Mouse (Mus musculus) CH12.LX (cell line): Measurements from ENCODE around the gene Nkx2-5.

Source experiments
- CHD1 ChIP-seq: IDR thresholded peaks from 2 replicates; pipeline ENCODE4 v1.6.1; 2012; ENCODE audit warnings: low read depth, low read length, improper control_type of control experiment, inconsistent platforms
- CTCF ChIP-seq, 2 experiments: IDR thresholded peaks in 1 of 2; conservative IDR thresholded peaks in 1 of 2; 2 replicates each; pipeline ENCODE4 v1.5.1; 2011 to 2012; ENCODE audit warnings: low read depth in 2 of 2, low read length in 2 of 2, improper control_type of control experiment in 1 of 2, inconsistent platforms in 1 of 2, mild to moderate bottlenecking in 1 of 2, moderate library complexity in 1 of 2
- E2F4 ChIP-seq: IDR thresholded peaks from 2 replicates; pipeline ENCODE4 v1.6.1; 2011; ENCODE audit warnings: low read depth, low read length, improper control_type of control experiment; ENCODE audit not compliant: insufficient replicate concordance
- ELF1 ChIP-seq: IDR thresholded peaks from 2 replicates; pipeline ENCODE4 v1.6.1; 2014; ENCODE audit warnings: low read depth, mild to moderate bottlenecking, inconsistent platforms, low read length, improper control_type of control experiment
- MAX ChIP-seq: IDR thresholded peaks from 2 replicates; pipeline ENCODE4 v1.6.1; 2011; ENCODE audit warnings: low read length, improper control_type of control experiment
- NELFE ChIP-seq: IDR thresholded peaks from 2 replicates; pipeline ENCODE4 v1.6.1; 2011; ENCODE audit warnings: low read depth, low read length, improper control_type of control experiment
- NRF1 ChIP-seq: IDR thresholded peaks from 2 replicates; pipeline ENCODE4 v1.6.1; 2014; ENCODE audit warnings: low read depth, mild to moderate bottlenecking, inconsistent platforms, low read length, improper control_type of control experiment, moderate library complexity
- POLR2A ChIP-seq: IDR thresholded peaks from 2 replicates; pipeline ENCODE4 v1.6.1; 2011; ENCODE audit warnings: low read depth, mild to moderate bottlenecking, improper control_type of control experiment, low read length
- SMC3 ChIP-seq: IDR thresholded peaks from 2 replicates; pipeline ENCODE4 v1.6.1; 2011; ENCODE audit warnings: low read depth, low read length, improper control_type of control experiment
- USF1 ChIP-seq: IDR thresholded peaks from 2 replicates; pipeline ENCODE4 v1.6.1; 2014; ENCODE audit warnings: low read depth, mild to moderate bottlenecking, inconsistent platforms, low read length, improper control_type of control experiment
- USF2 ChIP-seq: conservative IDR thresholded peaks from 2 replicates; pipeline ENCODE4 v1.6.1; 2011; ENCODE audit warnings: low read depth, low read length, improper control_type of control experiment

DNA sequence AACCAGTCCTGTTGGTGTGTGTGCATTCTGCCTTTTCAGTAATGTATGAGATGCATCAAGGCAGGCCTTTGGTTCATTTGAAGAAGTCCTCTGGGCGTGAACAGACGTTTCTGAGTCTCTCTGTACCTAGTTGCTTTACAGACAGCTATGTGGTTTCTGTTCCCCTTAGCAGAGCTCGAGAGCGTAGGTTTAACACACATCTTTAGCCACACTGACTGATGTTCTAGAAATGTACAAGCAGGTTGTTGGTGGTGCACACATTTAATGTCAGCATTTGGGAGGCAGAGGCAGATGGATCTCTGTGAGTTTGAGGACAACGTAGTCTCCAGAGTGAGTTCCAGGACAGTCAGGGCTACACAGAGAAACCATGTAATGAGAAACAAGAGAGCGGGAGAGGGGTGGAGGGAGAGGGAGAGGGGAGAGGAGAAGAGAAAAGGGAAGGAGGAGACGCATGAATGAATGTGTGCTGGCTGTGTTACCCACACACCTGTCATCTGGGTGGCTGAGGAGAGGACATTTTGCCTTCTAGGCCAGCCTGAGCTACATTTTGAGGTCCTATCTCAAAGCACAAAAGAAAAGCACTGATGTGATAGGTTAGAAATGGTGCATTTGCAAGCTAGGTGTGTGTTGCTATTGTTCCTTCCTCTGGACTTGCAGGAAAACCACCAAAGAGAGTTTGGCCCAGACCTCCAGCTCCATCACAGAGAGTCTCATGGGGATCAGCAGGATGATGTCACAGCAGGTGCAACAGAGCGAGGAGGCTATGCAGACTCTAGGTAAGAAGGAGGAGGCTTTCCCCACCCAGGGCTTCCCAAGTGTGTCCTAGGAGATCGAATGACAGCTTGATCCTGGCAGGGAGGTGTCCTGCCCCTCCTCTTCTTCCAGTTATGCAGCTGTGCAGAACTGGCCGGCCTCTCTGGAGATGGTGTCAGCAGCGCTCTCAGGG lies 54.3 kb downstream of the Nkx2-5 start:
- no peak for TF ChIP-seq CTCF (conservative IDR thresholded peaks at IDR 0.05 in 1 of 2, IDR thresholded peaks at IDR 0.05 in 1 of 2; ENCODE audit: low read depth in 2 of 2, low read length in 2 of 2)
- no peak; the same call in 1 of the 2 replicates for TF ChIP-seq MAX
- TF ChIP-seq SMC3: 0 out of 2 replicates have a peak, but pooled peaks have one; percentile 1
- TF ChIP-seq E2F4: no peak
- no peak for TF ChIP-seq USF1
- TF ChIP-seq POLR2A: no peak; the same call in 1 of the 2 replicates
- TF ChIP-seq NRF1: no peak
- TF ChIP-seq ELF1: no peak
- no peak for TF ChIP-seq NELFE
- no peak for TF ChIP-seq USF2
- TF ChIP-seq CHD1: no peak
